Mouse (Mus musculus) liver, adult 2 months (tissue): Measurements from ENCODE around the gene Ppp1r1b.

Experiments
- CTCF ChIP-seq: fragments of 200-500 bp; IDR thresholded peaks from 2 replicates; pipeline ENCODE4 v1.5.1; 2011; ENCODE audit warnings: low read depth, low read length, control low read depth
- POLR2A ChIP-seq: fragments of 200-500 bp; IDR thresholded peaks from 2 replicates; pipeline ENCODE4 v1.6.1; 2011; ENCODE audit warnings: low read length, control low read depth; ENCODE audit not compliant: insufficient read depth; ENCODE audit errors: extremely low read depth

GRCm38 (mm10) chr11:98369337-98369736, 21.1 kb downstream of the Ppp1r1b start:
- TF ChIP-seq CTCF (no peak), POLR2A (no peak)
